Mouse (Mus musculus) small intestine, adult 2 months (tissue): ENCODE measurements around the gene A630095N17Rik. TPM values are rescaled to one million over a fixed set of nuclear protein-coding genes. Genes with fewer than 3 reads are reported as not detected.
A peak's percentile ranks its signal among the peaks of the same experiment; 100 is the strongest.

Source experiments
- H3K27ac ChIP-seq: fragments of 200-500 bp; 2 replicates; pipeline ENCODE4 v1.5.1; 2012; ENCODE audit warnings: low read depth, low read length, control low read depth, inconsistent platforms; ENCODE audit not compliant: insufficient read depth
- H3K27me3 ChIP-seq: fragments of 200-500 bp; 2 replicates; pipeline ENCODE4 v1.6.1; 2012; ENCODE audit warnings: mild to moderate bottlenecking, moderate library complexity, low read length, inconsistent platforms; ENCODE audit not compliant: control insufficient read depth, insufficient read depth
- H3K36me3 ChIP-seq: fragments of 200-500 bp; 2 replicates; pipeline ENCODE4 v1.6.1; 2012; ENCODE audit warnings: mild to moderate bottlenecking, low read length, control low read depth, inconsistent platforms; ENCODE audit not compliant: control insufficient read depth, insufficient read depth
- H3K4me1 ChIP-seq: fragments of 200-500 bp; 2 replicates; pipeline ENCODE4 v1.6.1; 2012; ENCODE audit warnings: low read length, inconsistent platforms, mixed read lengths; ENCODE audit not compliant: control insufficient read depth, insufficient read depth, insufficient read length
- H3K4me3 ChIP-seq: fragments of 200-500 bp; 2 replicates; pipeline ENCODE4 v1.5.1; 2012; ENCODE audit warnings: low read depth, mild to moderate bottlenecking, control low read depth, inconsistent platforms, low read length, moderate library complexity
- CTCF ChIP-seq: fragments of 200-500 bp; IDR thresholded peaks from 2 replicates; pipeline ENCODE4 v1.5.1; 2012; ENCODE audit warnings: low read depth, mild to moderate bottlenecking, control low read depth, inconsistent platforms, low read length, moderate library complexity, mixed read lengths; ENCODE audit not compliant: insufficient replicate concordance, insufficient read length; ENCODE audit errors: extremely low read depth
- POLR2A ChIP-seq: fragments of 200-500 bp; IDR thresholded peaks from 2 replicates; pipeline ENCODE4 v1.6.1; 2012; ENCODE audit warnings: low read depth, mild to moderate bottlenecking, control low read depth, inconsistent platforms, low read length, moderate library complexity
- WGBS: fragments of 180-500 bp; shearing (Covaris S2); methylation state at CpG from one replicate; pipeline ENCODE4 v1.1.7; 2018; 5-methylcytosine and 5-hydroxymethylcytosine counted together
- polyA plus RNA-seq: library from polyadenylated mRNA; depleted of rRNA; stranded (reverse); fragments of >200 nt; gene quantifications from 2 replicates; pipeline ENCODE4 v1.2.3, GENCODE M21; 2012

The A630095N17Rik gene
- polyA plus RNA-seq, 1 experiment = not detected

- TF ChIP-seq POLR2A (no peak), CTCF (no peak)
- no peak overlapping the region for H3K4me3 ChIP-seq
- no peaks in the 10 kb centered on the region for H3K36me3 ChIP-seq
- H3K27ac ChIP-seq = no peak overlapping the region
- 95% methylated on average over 1 of the region's 1 CpGs for WGBS
- H3K4me1 ChIP-seq = no peaks in the 10 kb centered on the region
- H3K27me3 ChIP-seq = no peaks in the 10 kb centered on the region
These were observed 4.2 kb downstream of the A630095N17Rik start for GRCm38 (mm10) chr1:75227653-75228052.

GRCm38 (mm10) chr1:75226138-75226537 lies 5.8 kb downstream of the A630095N17Rik start:
- WGBS = 55% methylated on average over 2 of the region's 2 CpGs
- H3K27me3 ChIP-seq = no peaks in the 10 kb centered on the region
- no peak for TF ChIP-seq POLR2A
- no peaks in the 10 kb centered on the region for H3K36me3 ChIP-seq
- H3K27ac ChIP-seq = no peak overlapping the region
- H3K4me3 ChIP-seq = no peak overlapping the region
- no peaks in the 10 kb centered on the region for H3K4me1 ChIP-seq

DNA sequence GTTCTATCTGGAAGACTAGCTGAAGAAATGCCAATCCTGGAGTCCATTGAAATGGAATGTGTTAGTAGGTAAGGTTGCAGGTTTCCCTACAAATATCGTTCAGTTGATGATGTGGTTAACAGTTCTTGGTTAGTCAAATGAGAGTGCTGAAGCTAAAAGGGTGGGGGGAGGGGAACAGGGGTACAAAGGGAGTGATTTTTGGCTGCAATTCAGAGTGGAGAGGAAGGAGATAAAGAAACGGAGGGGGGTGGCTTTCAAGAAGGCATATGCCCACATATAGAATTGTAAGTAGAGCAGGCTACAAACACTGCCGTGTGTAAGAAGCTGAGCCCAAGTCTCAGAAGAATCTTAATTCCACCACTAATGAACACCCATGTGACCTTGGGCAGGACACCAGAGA lies 6.4 kb downstream of the A630095N17Rik start:
- Histone ChIP-seq H3K27me3 (no peaks in the 10 kb centered on the region), H3K27ac (no peak overlapping the region), H3K4me3 (no peak overlapping the region), H3K36me3 (no peaks in the 10 kb centered on the region), H3K4me1 (no peaks in the 10 kb centered on the region)
- WGBS = 49% methylated on average over 3 of the region's 3 CpGs
- no peak for TF ChIP-seq POLR2A
- no peak for TF ChIP-seq CTCF

- WGBS = 56% methylated on average over 6 of the region's 6 CpGs
- Histone ChIP-seq H3K27me3 (no peaks in the 10 kb centered on the region), H3K4me3 (no peak overlapping the region), H3K36me3 (no peaks in the 10 kb centered on the region), H3K27ac (no peak overlapping the region), H3K4me1 (peaks cover 5% of the 10 kb centered on the region)
- TF ChIP-seq CTCF = no peak
These were observed 8.4 kb downstream of the A630095N17Rik start for GRCm38 (mm10) chr1:75223532-75223931.

- Histone ChIP-seq H3K27ac (no peak overlapping the region), H3K27me3 (no peaks in the 10 kb centered on the region), H3K4me3 (no peak overlapping the region), H3K4me1 (peaks cover 5% of the 10 kb centered on the region), H3K36me3 (no peaks in the 10 kb centered on the region)
- WGBS = 81% methylated on average over 6 of the region's 6 CpGs
- TF ChIP-seq CTCF (no peak), POLR2A (no peak)
These were observed 9.0 kb downstream of the A630095N17Rik start for GRCm38 (mm10) chr1:75222926-75223325.

- WGBS = 88% methylated on average over 3 of the region's 3 CpGs
- Histone ChIP-seq H3K27me3 (no peaks in the 10 kb centered on the region), H3K4me3 (no peak overlapping the region), H3K36me3 (peaks cover 3% of the 10 kb centered on the region), H3K4me1 (peaks cover 7% of the 10 kb centered on the region), H3K27ac (no peak overlapping the region)
- TF ChIP-seq POLR2A (no peak), CTCF (no peak)
These were observed 10.4 kb downstream of the A630095N17Rik start for GRCm38 (mm10) chr1:75221538-75221937.

DNA sequence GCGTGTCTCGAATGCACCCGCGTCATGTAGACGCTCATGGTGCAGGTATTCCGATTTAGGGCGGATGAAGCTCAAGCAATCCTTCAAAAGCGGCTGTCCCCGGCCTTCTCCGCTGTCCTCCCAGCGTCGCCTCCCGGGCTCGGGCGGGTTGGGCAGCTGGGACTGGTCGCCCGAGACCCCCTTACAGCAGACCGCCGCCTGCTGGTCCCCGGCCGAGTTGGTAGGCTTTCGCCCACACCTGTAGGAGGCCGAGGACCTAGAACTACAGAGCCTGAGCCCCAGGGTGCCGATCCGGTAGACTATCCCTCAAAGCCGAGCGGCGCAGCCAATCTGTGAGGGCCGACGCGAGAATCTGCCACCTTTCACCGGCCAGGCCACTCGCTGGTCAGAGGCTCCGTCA lies 12.4 kb downstream of the A630095N17Rik start, which contains the start of gene Tuba4a:
Gene Tuba4a, minus strand, starts transcription at position 335 of the 400 bp plus-strand sequence.
- H3K4me1 ChIP-seq = peaks cover 20% of the 10 kb centered on the region
- H3K27me3 ChIP-seq = no peaks in the 10 kb centered on the region
- 3% methylated on average over 34 of the region's 34 CpGs for WGBS
- peak within 1 kb of the TSS; percentile 85 for H3K4me3 ChIP-seq
- no peak for TF ChIP-seq POLR2A
- no peak for TF ChIP-seq CTCF
- H3K36me3 ChIP-seq = peaks cover 21% of the 10 kb centered on the region
- H3K27ac ChIP-seq = peak within 1 kb of the TSS; percentile 69

DNA sequence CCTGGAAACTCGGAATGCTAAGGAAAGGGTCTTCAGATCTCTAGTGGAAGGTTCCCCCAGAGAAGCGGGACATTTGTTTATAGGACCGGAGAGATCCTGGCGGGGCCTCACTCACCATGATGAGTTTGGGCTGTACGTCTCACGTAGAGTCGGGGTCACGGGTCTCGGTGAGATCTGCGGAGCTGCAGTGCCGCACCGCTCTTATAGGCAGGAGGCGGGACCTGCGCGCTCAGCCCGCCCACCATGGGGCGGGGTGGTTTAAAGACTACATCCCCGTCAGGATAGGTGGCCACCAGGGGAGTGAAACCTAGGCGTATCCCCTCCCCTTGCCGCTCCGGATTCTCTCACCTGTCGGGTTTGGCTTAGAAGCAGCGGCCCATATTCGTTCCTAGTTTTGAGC lies 12.8 kb downstream of the A630095N17Rik start:
- H3K27ac ChIP-seq = peak overlapping the region; percentile 69

More for the DNA sequence above, 12.8 kb downstream of the A630095N17Rik start:
- peaks cover 20% of the 10 kb centered on the region for H3K4me1 ChIP-seq
- H3K4me3 ChIP-seq = peak overlapping the region; percentile 85
- whole genome bisulfite sequencing = under 1% methylated on average over 24 of the region's 24 CpGs
- TF ChIP-seq POLR2A = peak; percentile 100
- TF ChIP-seq CTCF = peak; percentile 42; the same call in 1 of the 2 replicates
- peaks cover 24% of the 10 kb centered on the region for H3K36me3 ChIP-seq
- no peaks in the 10 kb centered on the region for H3K27me3 ChIP-seq
